Mouse (Mus musculus) hindbrain, embryonic 11.5 days (tissue): ENCODE data around the gene Vmn1r4. TPM values are rescaled to one million over a fixed set of nuclear protein-coding genes. Genes with fewer than 3 reads are reported as not detected.

Source experiments
- ATAC-seq: fragments of 200-750 bp; cut with Nextera tagmentation; 2 replicates; pipeline ENCODE4 v1.8.0; 2017; ENCODE audit warnings: mild to moderate bottlenecking, moderate TSS enrichment, moderate library complexity; ENCODE audit not compliant: low FRiP score
- DNase-seq: peaks from one replicate; pipeline ENCODE4 v3.0.0-alpha.2; 2015; ENCODE audit warnings: low spot score
- H3K27ac ChIP-seq: fragments of 300-500 bp; sonication (generic); 2 replicates; pipeline ENCODE4 v1.5.1; 2014; ENCODE audit warnings: mild to moderate bottlenecking, low read depth, low read length
- H3K27me3 ChIP-seq: fragments of 300-500 bp; sonication (generic); 2 replicates; pipeline ENCODE4 v1.6.1; 2014; ENCODE audit warnings: mild to moderate bottlenecking, low read length, moderate library complexity, mixed read lengths; ENCODE audit not compliant: control insufficient read depth, insufficient read depth
- H3K36me3 ChIP-seq: fragments of 300-500 bp; sonication (generic); 2 replicates; pipeline ENCODE4 v1.6.1; 2014; ENCODE audit warnings: mild to moderate bottlenecking, low read length, moderate library complexity, mixed read lengths; ENCODE audit not compliant: control insufficient read depth, insufficient read depth
- H3K4me1 ChIP-seq: fragments of 300-500 bp; sonication (generic); replicated peaks from 2 replicates; pipeline ENCODE4 v1.6.1; 2014; ENCODE audit warnings: low read length, mixed read lengths; ENCODE audit not compliant: control insufficient read depth, insufficient read depth
- H3K4me2 ChIP-seq: fragments of 300-500 bp; sonication (generic); replicated peaks from 2 replicates; pipeline ENCODE4 v1.6.1; 2014; ENCODE audit warnings: mild to moderate bottlenecking, low read depth, low read length
- H3K4me3 ChIP-seq: fragments of 300-500 bp; sonication (generic); 2 replicates; pipeline ENCODE4 v1.5.1; 2014; ENCODE audit warnings: low read depth, low read length
- H3K9ac ChIP-seq: fragments of 300-500 bp; sonication (generic); 2 replicates; pipeline ENCODE4 v1.6.1; 2014; ENCODE audit warnings: low read depth, low read length
- H3K9me3 ChIP-seq: fragments of 300-500 bp; sonication (generic); 2 replicates; pipeline ENCODE4 v1.6.1; 2016; ENCODE audit warnings: low read length; ENCODE audit not compliant: control insufficient read depth
- WGBS: fragments of 180-500 bp; shearing (Covaris S2); extraction: QIAGEN DNeasy Blood & Tissue Kit; methylation state at CpG from one replicate; pipeline ENCODE4 v1.1.7; 2014; 5-methylcytosine and 5-hydroxymethylcytosine counted together
- polyA plus RNA-seq: library from polyadenylated mRNA; unstranded; fragments of >200 nt; fragmentation: Nextera tagmentation; extraction: Ambion mirVana; gene quantifications from 2 replicates; pipeline ENCODE4 v1.2.1, GENCODE M21; 2014

Vmn1r4 gene
- polyA plus RNA-seq: 0.15 and 0.38 TPM in 2 replicates

DNA sequence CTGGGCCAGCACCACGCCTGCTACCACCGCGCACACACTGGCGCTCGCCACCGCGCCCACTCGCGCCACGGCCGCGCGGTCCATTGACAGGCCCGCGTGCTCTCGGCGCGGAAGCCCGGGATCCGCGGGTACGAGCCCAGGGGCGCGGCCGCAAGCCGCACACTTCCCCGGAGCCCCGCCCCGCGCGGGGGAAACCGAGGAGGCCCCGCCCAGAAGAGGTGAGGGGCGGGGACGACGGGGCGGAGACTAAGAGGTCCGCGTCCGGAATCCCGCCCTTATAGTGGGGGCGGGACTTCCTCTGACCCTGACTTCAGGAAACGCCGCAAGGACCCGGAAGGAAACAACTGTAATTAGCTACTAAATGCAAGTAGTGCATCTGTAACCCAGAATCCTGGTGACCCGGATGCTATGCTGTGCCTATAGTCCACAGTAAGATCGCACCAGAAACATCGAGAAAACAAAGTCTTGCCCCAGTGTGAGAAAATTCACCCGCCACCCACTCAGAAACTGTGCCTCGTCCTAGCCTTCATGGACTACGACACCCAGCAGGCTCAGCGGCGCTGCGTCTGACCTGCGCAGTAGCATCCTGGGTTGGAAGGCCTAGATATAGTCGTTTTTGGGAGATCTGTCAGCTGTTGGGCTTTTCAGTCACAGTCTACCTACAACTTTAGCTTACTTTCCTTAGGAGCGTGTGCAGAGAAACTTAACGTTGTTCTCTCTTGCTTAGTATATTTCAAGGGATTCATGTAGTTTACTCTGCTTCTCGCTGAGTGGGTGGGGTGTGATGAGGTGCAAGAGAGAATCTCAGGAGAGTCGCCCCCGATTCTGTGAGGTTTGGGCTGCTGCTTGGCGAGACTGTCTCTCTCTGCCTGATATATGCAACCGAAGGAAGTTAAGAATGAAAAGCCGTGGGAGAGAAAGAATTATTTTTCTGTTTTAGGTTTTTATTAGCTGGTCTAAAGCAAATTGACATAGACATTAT, at the start of gene Vmn1r4, which contains the start of gene Nt5c3:
TSS of gene Vmn1r4 (plus strand) at position 290 of the 982 bp plus-strand sequence.
TSS of gene Nt5c3 (minus strand) at position 207 of the 982 bp plus-strand sequence.
- Histone ChIP-seq H3K27ac (peak within 1 kb of the TSS; percentile 56), H3K9me3 (no peaks in the 10 kb centered on the region), H3K27me3 (no peaks in the 10 kb centered on the region), H3K9ac (peak within 1 kb of the TSS; percentile 72), H3K36me3 (no peaks in the 10 kb centered on the region), H3K4me2 (peak within 1 kb of the TSS; percentile 44), H3K4me1 (no peaks in the 10 kb centered on the region), H3K4me3 (peak within 1 kb of the TSS; percentile 64)
- WGBS: 5% methylated on average over 48 of the region's 64 CpGs
- ATAC-seq (peak; percentile 98), DNase-seq (peak; percentile 98)

DNA sequence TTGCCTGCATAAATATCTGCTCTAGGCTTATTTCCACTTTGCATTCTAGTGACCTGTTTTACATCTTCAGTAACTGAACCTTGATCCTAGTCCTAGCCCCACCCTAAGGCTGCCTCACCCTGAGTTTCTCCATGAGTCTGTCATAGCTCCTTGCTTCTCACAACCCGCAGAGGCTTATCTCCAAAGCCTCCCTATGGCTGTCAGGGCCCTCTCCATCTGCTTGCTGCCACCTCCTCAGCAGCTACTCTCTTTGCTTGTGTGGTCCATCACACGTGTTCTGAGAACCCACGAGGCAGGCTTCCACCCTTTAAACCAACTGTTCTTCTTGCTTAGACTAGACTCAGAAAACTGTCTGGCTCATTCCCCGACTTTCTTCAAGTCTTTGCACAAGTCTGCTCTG, 46.9 kb upstream of the Vmn1r4 start:
- Histone ChIP-seq H3K9me3 (no peaks in the 10 kb centered on the region), H3K9ac (no peak overlapping the region), H3K36me3 (0 out of 2 replicates have a peak, but pooled peaks cover under 1% of the 10 kb centered on the region), H3K4me2 (no peak overlapping the region), H3K27ac (no peak overlapping the region), H3K27me3 (no peaks in the 10 kb centered on the region), H3K4me3 (no peak overlapping the region), H3K4me1 (no peaks in the 10 kb centered on the region)
- DNase-seq (no peak), ATAC-seq (no peak)
- WGBS: 91% methylated on average over 4 of the region's 4 CpGs

DNA sequence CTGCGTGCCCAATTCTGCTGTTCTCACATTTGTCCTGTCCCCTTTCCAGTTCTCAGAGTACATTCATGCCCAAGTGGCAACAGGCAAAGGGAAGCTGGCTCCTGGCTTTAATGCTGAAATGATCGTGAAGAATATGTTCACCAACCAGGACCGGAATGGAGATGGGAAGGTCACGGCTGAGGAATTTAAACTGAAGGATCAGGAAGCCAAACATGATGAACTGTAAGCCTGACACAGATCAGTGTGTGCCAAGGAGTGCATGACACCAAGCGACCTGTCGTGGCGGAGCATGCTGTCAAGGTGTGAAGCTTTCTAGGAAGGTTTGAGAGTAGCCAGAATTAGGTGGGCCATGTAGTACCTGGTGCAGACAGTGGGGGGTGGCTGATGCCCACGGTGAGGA, 45.8 kb upstream of the Vmn1r4 start:
- H3K9me3 ChIP-seq: no peaks in the 10 kb centered on the region

GRCm38 (mm10) chr6:56879352-56879955, 44.4 kb upstream of the Vmn1r4 start:
- 0 out of 2 replicates have a peak, but pooled peaks cover 2% of the 10 kb centered on the region for H3K36me3 ChIP-seq
- DNase-seq: no peak

More for the DNA sequence above, 45.8 kb upstream of the Vmn1r4 start:
- ATAC-seq: no peak
- Histone ChIP-seq H3K27me3 (no peaks in the 10 kb centered on the region), H3K4me1 (no peaks in the 10 kb centered on the region), H3K36me3 (0 out of 2 replicates have a peak, but pooled peaks cover 2% of the 10 kb centered on the region), H3K27ac (no peak overlapping the region), H3K4me3 (no peak overlapping the region), H3K4me2 (no peak overlapping the region), H3K9ac (no peak overlapping the region)
- 94% methylated on average over 8 of the region's 8 CpGs for WGBS
- DNase-seq: no peak

DNA sequence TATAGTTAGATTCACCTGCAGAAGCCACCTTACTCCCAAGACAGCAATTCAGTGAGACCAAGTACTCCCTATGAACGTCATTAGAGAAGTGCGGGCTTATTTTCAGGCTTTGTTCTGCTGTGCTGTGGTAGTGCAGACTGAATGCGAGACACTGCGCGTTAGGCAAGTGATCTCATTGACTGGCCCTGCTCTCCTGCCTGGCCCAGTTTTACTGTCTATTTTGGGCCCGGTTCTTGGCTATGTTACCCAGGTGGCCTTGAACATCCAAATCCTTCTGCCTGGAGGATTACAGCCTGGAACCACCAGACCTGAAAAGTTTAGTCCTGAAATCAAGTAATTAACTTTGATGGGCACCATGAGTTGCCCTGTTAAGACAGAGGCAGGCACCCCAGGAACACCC, 35.3 kb upstream of the Vmn1r4 start:
- no peak overlapping the region for H3K9ac ChIP-seq
- H3K4me3 ChIP-seq: no peak overlapping the region
- no peak overlapping the region for H3K4me2 ChIP-seq
- H3K27me3 ChIP-seq: no peaks in the 10 kb centered on the region
- DNase-seq: no peak
- ATAC-seq: no peak
- 96% methylated on average over 6 of the region's 6 CpGs for WGBS
- no peaks in the 10 kb centered on the region for H3K9me3 ChIP-seq
- H3K27ac ChIP-seq: no peak overlapping the region
- H3K36me3 ChIP-seq: peaks cover 3% of the 10 kb centered on the region; the same call in 1 of the 2 replicates
- H3K4me1 ChIP-seq: no peaks in the 10 kb centered on the region

More at GRCm38 (mm10) chr6:56879352-56879955, 44.4 kb upstream of the Vmn1r4 start:
- Histone ChIP-seq H3K4me3 (no peak overlapping the region), H3K9ac (no peak overlapping the region), H3K4me1 (no peaks in the 10 kb centered on the region), H3K27ac (no peak overlapping the region), H3K27me3 (no peaks in the 10 kb centered on the region), H3K9me3 (no peaks in the 10 kb centered on the region), H3K4me2 (no peak overlapping the region)
- no peak for ATAC-seq
- 93% methylated on average over 1 of the region's 1 CpGs for WGBS

- 86% methylated on average over 2 of the region's 2 CpGs for WGBS
- no peak overlapping the region for H3K4me3 ChIP-seq
Measured at GRCm38 (mm10) chr6:56890762-56891161, 33.1 kb upstream of the Vmn1r4 start.

DNA sequence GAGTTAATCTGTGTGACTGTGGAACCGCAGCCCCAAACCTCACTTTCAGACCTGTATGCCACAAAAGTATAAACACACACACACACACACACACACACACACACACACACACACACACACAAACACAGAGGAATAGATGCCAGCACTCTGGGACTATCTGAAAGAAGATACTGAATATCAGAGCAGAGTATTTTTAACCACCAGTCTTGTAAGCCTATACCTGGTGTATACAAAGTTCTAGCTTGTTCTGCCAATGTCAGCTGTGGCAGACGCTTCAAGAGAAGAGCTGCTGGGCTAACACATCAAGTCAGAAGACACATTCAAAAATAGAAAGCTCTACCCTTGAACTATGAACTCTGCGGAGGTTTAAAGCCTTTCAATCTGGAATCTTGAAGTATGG, 24.2 kb upstream of the Vmn1r4 start:
- DNase-seq: no peak
- 82% methylated on average over 3 of the region's 3 CpGs for WGBS
- Histone ChIP-seq H3K9me3 (no peaks in the 10 kb centered on the region), H3K4me1 (no peaks in the 10 kb centered on the region), H3K27ac (no peak overlapping the region), H3K36me3 (no peaks in the 10 kb centered on the region), H3K4me2 (no peak overlapping the region), H3K27me3 (no peaks in the 10 kb centered on the region), H3K4me3 (no peak overlapping the region), H3K9ac (no peak overlapping the region)
- ATAC-seq: no peak

More at GRCm38 (mm10) chr6:56890762-56891161, 33.1 kb upstream of the Vmn1r4 start:
- Histone ChIP-seq H3K9me3 (no peaks in the 10 kb centered on the region), H3K27ac (no peak overlapping the region), H3K4me2 (no peak overlapping the region), H3K36me3 (peaks cover 3% of the 10 kb centered on the region; the same call in 1 of the 2 replicates), H3K4me1 (no peaks in the 10 kb centered on the region), H3K27me3 (no peaks in the 10 kb centered on the region), H3K9ac (no peak overlapping the region)
- DNase-seq (no peak), ATAC-seq (no peak)

- DNase-seq: no peak
- WGBS: 79% methylated on average over 3 of the region's 3 CpGs
- H3K4me2 ChIP-seq: no peak overlapping the region
- H3K9me3 ChIP-seq: no peaks in the 10 kb centered on the region
- no peak overlapping the region for H3K9ac ChIP-seq
- no peak overlapping the region for H3K27ac ChIP-seq
- H3K4me1 ChIP-seq: no peaks in the 10 kb centered on the region
- no peak overlapping the region for H3K4me3 ChIP-seq
- H3K27me3 ChIP-seq: no peaks in the 10 kb centered on the region
- ATAC-seq: no peak
- no peaks in the 10 kb centered on the region for H3K36me3 ChIP-seq
Measured at GRCm38 (mm10) chr6:56901336-56901735, 22.5 kb upstream of the Vmn1r4 start.
